11 mouse cellular contexts compared by ENCODE assay signal in the genomic region with DNA sequence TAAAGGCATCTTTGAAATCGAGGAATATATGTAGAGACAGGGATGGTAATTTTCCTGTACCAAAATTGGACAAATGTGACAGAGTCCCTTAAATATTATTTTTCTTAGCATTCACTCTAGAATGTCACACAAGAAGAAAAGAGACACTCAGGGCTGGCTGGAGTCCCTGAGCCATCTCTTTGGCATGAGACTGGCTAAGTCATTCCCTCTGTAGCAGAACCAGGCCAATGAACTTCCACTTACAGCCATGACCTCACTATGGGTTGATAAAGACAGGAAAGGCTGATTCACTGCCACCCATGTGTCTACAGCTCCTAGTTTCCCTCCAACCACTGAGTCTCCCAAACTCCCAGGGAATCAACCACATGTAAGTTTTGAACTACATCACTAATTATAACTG.
"Had no signal": no experiment of that assay in that cellular context is flagged by ENCODE, and none has a peak within 500 bp of the region (broad histone marks: within the 10 kb centered on the region; RNA-seq: fewer than 3 reads in every experiment).

No protein-coding gene starts in this region.

- DNase-seq: kidney, adult 8-10 months; kidney, postnatal 10 days; kidney, postnatal 36 days; layer of hippocampus, postnatal 36 days; liver; liver, embryonic 13.5 days; lung, embryonic 14.5 days; midbrain, embryonic 14.5 days; thymus, adult 2 months; thymus, postnatal 14 days; thymus, postnatal 4 days had no signal
